Mouse (Mus musculus): ENCODE measurements around the gene Eif4g1. TPM values are rescaled to one million over a fixed set of nuclear protein-coding genes. Genes with fewer than 3 reads are reported as not detected.

Gene Eif4g1
- 335 TPM for total RNA-seq (2023)

GRCm38 (mm10) chr16:20668013-20668412, at the start of gene Eif4g1:
Gene Eif4g1, plus strand, starts transcription at chr16:20668313.

GRCm38 (mm10) chr16:20621191-20621990, 46.7 kb upstream of the Eif4g1 start, which contains the start of gene Camk2n2:
Gene Camk2n2, minus strand, starts transcription at chr16:20621287.

GRCm38 (mm10) chr16:20629731-20630634, 38.1 kb upstream of the Eif4g1 start, which contains the start of gene Ece2:
Gene Ece2, plus strand, starts transcription at chr16:20629828.

GRCm38 (mm10) chr16:20651076-20651946, 16.8 kb upstream of the Eif4g1 start, which contains the start of gene Psmd2:
Gene Psmd2, plus strand, starts transcription at chr16:20651652.

GRCm38 (mm10) chr16:20693111-20693701, 25.1 kb downstream of the Eif4g1 start, which contains the start of gene Fam131a:
Gene Fam131a, plus strand, starts transcription at chr16:20693241.

GRCm38 (mm10) chr16:20717181-20717977, 49.3 kb downstream of the Eif4g1 start, which contains the start of the genes Polr2h and Clcn2:
Gene Polr2h, plus strand, starts transcription at chr16:20717665.
Gene Clcn2, minus strand, starts transcription at chr16:20717746.

GRCm38 (mm10) chr16:20732925-20733730, 65.0 kb downstream of the Eif4g1 start, which contains the start of gene Chrd:
Gene Chrd, plus strand, starts transcription at chr16:20733127.

GRCm38 (mm10) chr16:20733731-20734730, 65.9 kb downstream of the Eif4g1 start, which contains the start of gene Thpo:
Gene Thpo, minus strand, starts transcription at chr16:20734511.

Other genes with a start within 250 kb of the Eif4g1 start
- 55.5 TPM for gene Abcc5, start 241.9 kb upstream of the Eif4g1 start, total RNA-seq (2023)
- gene Eif2b5, start 169.5 kb upstream of the Eif4g1 start, total RNA-seq (2023) = 57.6 TPM
- gene Dvl3, start 151.3 kb upstream of the Eif4g1 start, total RNA-seq (2023) = 39.1 TPM
- 175 TPM for gene Ap2m1, start 132.8 kb upstream of the Eif4g1 start, total RNA-seq (2023)
- gene Abcf3, start 119.7 kb upstream of the Eif4g1 start, total RNA-seq (2023) = 116 TPM
- 1.3 TPM for gene Vwa5b2, start 78.8 kb upstream of the Eif4g1 start, total RNA-seq (2023)
- gene Eef1akmt4, start 56.7 kb upstream of the Eif4g1 start, total RNA-seq (2023) = 9.0 TPM
- gene Gm49333, start 56.7 kb upstream of the Eif4g1 start, total RNA-seq (2023) = not detected
- gene Alg3, start 56.6 kb upstream of the Eif4g1 start, total RNA-seq (2023) = 11.4 TPM
- not detected for gene Camk2n2, start 47.0 kb upstream of the Eif4g1 start, total RNA-seq (2023)
- gene Ece2, start 38.5 kb upstream of the Eif4g1 start, total RNA-seq (2023) = not detected
- gene Psmd2, start 16.7 kb upstream of the Eif4g1 start, total RNA-seq (2023) = 111 TPM
- 0.62 TPM for gene Fam131a, start 24.9 kb downstream of the Eif4g1 start, total RNA-seq (2023)
- 16.2 TPM for gene Polr2h, start 49.4 kb downstream of the Eif4g1 start, total RNA-seq (2023)
- 5.9 TPM for gene Clcn2, start 49.4 kb downstream of the Eif4g1 start, total RNA-seq (2023)
- not detected for gene Chrd, start 64.8 kb downstream of the Eif4g1 start, total RNA-seq (2023)
- gene Thpo, start 66.2 kb downstream of the Eif4g1 start, total RNA-seq (2023) = not detected